Comparison of ENCODE assay signal across 13 mouse cellular contexts in the genomic region with DNA sequence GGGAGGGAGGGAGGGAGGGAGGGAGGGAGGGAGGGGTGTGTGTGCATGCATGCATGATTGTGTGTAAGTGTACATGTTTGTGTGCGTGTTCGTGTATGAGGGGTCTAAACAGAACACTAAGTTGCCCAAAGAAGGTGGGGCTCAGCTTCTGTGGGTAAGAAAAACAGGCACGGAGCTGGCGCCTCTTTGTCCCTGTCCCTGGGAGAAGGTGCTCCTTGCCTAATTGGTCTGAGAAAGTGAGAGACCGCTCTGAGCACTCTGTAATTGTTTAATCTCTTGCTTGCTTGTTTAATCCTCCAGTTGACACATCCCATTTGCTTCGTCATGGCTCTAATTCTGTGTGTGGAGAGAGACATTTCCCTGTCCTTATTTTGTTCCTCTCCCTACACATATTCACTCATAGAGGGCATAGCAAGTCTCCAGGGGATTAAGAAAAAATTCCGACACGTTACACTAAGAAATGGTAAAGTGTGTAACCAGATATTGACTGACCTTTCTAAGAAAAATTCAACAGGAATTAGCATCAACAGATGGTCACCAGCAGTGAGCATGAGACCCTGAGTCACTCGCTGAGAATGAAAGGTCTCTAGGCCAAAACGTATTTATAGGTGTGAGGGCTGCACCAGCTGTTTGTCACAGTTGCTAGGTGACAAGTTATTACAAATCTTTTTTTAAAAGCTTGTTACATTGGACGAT. TPM values are rescaled to one million over a fixed set of nuclear protein-coding genes. Genes with fewer than 3 reads are reported as not detected.
DNase-seq lines count a peak whose midpoint lies in the region; ATAC-seq and TF ChIP-seq lines count a peak whose summit lies in the region.
"Had no signal": no experiment of that assay in that cellular context is flagged by ENCODE, and none has a peak within 500 bp of the region (broad histone marks: within the 10 kb centered on the region; RNA-seq: fewer than 3 reads in every experiment).

No protein-coding gene starts in this region.

- ATAC-seq in forebrain, embryonic 11.5 days (replicated peaks; ENCODE audit: low FRiP score): peak; percentile 40; the same call in 1 of the 2 replicates
- ATAC-seq in forebrain, postnatal 0 days: no peak
- 0 out of 2 replicates have a peak, but pooled peaks have one; percentile 21 for ATAC-seq in lung, postnatal 0 days
- ATAC-seq: CD4-positive, CD25-positive, alpha-beta regulatory T cell, adult 4 months; intestine, embryonic 15.5 days had no signal

- no peak for TF ChIP-seq POLR2A in myocyte (IDR thresholded peaks at IDR 0.05; ENCODE audit: insufficient read length, low read depth)

- H3ac ChIP-seq in myocyte (ENCODE audit: control insufficient read depth, insufficient read length): no peak overlapping the region

- no peak overlapping the region for H3K4me3 ChIP-seq in forebrain, embryonic 11.5 days (ENCODE audit: low read depth, low read length)
- no peak overlapping the region for H3K4me3 ChIP-seq in forebrain, postnatal 0 days (ENCODE audit: low read depth, low read length)
- no peak overlapping the region for H3K4me3 ChIP-seq in lung, postnatal 0 days (ENCODE audit: low read depth, low read length)
- no peak overlapping the region for H3K4me3 ChIP-seq in myocyte
- H3K4me3 ChIP-seq: intestine, embryonic 15.5 days had no signal

- no peaks in the 10 kb centered on the region for H3K36me3 ChIP-seq in forebrain, embryonic 11.5 days (ENCODE audit: control insufficient read depth, insufficient read depth, low read length)
- H3K36me3 ChIP-seq in forebrain, postnatal 0 days (ENCODE audit: insufficient read depth): no peaks in the 10 kb centered on the region
- no peaks in the 10 kb centered on the region for H3K36me3 ChIP-seq in lung, postnatal 0 days (ENCODE audit: insufficient read depth, low read length)
- no peaks in the 10 kb centered on the region for H3K36me3 ChIP-seq in myocyte (ENCODE audit: control insufficient read depth, insufficient read depth)
- H3K36me3 ChIP-seq: intestine, embryonic 15.5 days had no signal

- no peak for TF ChIP-seq EP300 in lung, postnatal 0 days (IDR thresholded peaks at IDR 0.05)

- H3K9me3 ChIP-seq in forebrain, embryonic 11.5 days (ENCODE audit: control insufficient read depth, low read length): no peaks in the 10 kb centered on the region
- no peaks in the 10 kb centered on the region for H3K9me3 ChIP-seq in forebrain, postnatal 0 days (ENCODE audit: low read length)
- H3K9me3 ChIP-seq in lung, postnatal 0 days (ENCODE audit: low read length): no peaks in the 10 kb centered on the region
- H3K9me3 ChIP-seq: intestine, embryonic 15.5 days had no signal

- 30% methylated on average over 11 of the region's 11 CpGs for WGBS in forebrain, embryonic 11.5 days
- WGBS in forebrain, postnatal 0 days: 23% methylated on average over 11 of the region's 11 CpGs
- WGBS in lung, postnatal 0 days: 53% methylated on average over 11 of the region's 11 CpGs

- H3K4me2 ChIP-seq in forebrain, embryonic 11.5 days (ENCODE audit: low read depth, low read length, severe bottlenecking): no peak overlapping the region
- H3K4me2 ChIP-seq in forebrain, postnatal 0 days (ENCODE audit: low read depth): no peak overlapping the region
- no peak overlapping the region for H3K4me2 ChIP-seq in lung, postnatal 0 days (replicated peaks; ENCODE audit: low read depth, low read length)
- peak overlapping the region; percentile 65 for H3K4me2 ChIP-seq in myocyte (ENCODE audit: low read depth)
- H3K4me2 ChIP-seq: intestine, embryonic 15.5 days had no signal

- no peak overlapping the region for H3K27ac ChIP-seq in forebrain, embryonic 11.5 days (ENCODE audit: low read depth, low read length)
- H3K27ac ChIP-seq in forebrain, postnatal 0 days (ENCODE audit: low read depth, low read length): no peak overlapping the region
- no peak overlapping the region for H3K27ac ChIP-seq in lung, postnatal 0 days (ENCODE audit: low read length)
- H3K27ac ChIP-seq: intestine, embryonic 15.5 days had no signal

- TF ChIP-seq CTCF in forebrain, postnatal 0 days (IDR thresholded peaks at IDR 0.05; ENCODE audit: low read depth): no peak
- no peak for TF ChIP-seq CTCF in lung, postnatal 0 days (IDR thresholded peaks at IDR 0.05)

- H3K79me2 ChIP-seq in myocyte (ENCODE audit: control insufficient read depth, insufficient read depth): peaks cover 42% of the 10 kb centered on the region

- DNase-seq in forebrain, embryonic 11.5 days (ENCODE audit: low spot score): no peak
- DNase-seq in forebrain, postnatal 0 days: no peak
- peak; percentile 38 for DNase-seq in lung, postnatal 0 days (ENCODE audit: low spot score)
- DNase-seq in lung, postnatal 25 days (ENCODE audit: low spot score): no peak
- peak; percentile 58 for DNase-seq in kidney, adult 18-20 months
- DNase-seq in testis, postnatal 10 days (ENCODE audit: low spot score): no peak
- DNase-seq in adrenal gland, adult 8-10 months: no peak
- DNase-seq: gastrocnemius, postnatal 25 days; lung, postnatal 36 days; right cerebral cortex, postnatal 25 days had no signal

- no peak overlapping the region for H3K9ac ChIP-seq in forebrain, embryonic 11.5 days (ENCODE audit: low read length)
- no peak overlapping the region for H3K9ac ChIP-seq in forebrain, postnatal 0 days
- H3K9ac ChIP-seq in lung, postnatal 0 days (replicated peaks; ENCODE audit: low read depth): no peak overlapping the region
- H3K9ac ChIP-seq: intestine, embryonic 15.5 days had no signal

- H3K4me1 ChIP-seq in forebrain, embryonic 11.5 days (replicated peaks; ENCODE audit: control insufficient read depth, insufficient read depth, low read length): no peaks in the 10 kb centered on the region
- no peaks in the 10 kb centered on the region for H3K4me1 ChIP-seq in forebrain, postnatal 0 days (ENCODE audit: insufficient read depth)
- no peaks in the 10 kb centered on the region for H3K4me1 ChIP-seq in lung, postnatal 0 days (ENCODE audit: insufficient read depth, low read depth, low read length)
- H3K4me1 ChIP-seq: intestine, embryonic 15.5 days had no signal

- no peaks in the 10 kb centered on the region for H3K27me3 ChIP-seq in forebrain, embryonic 11.5 days (ENCODE audit: control insufficient read depth, insufficient read depth, low read length)
- H3K27me3 ChIP-seq in forebrain, postnatal 0 days (ENCODE audit: insufficient read depth, low read length): no peaks in the 10 kb centered on the region
- no peaks in the 10 kb centered on the region for H3K27me3 ChIP-seq in lung, postnatal 0 days (replicated peaks; ENCODE audit: insufficient read depth, low read length)
- H3K27me3 ChIP-seq in myocyte (ENCODE audit: control insufficient read depth, insufficient read depth, insufficient read length): no peaks in the 10 kb centered on the region
- H3K27me3 ChIP-seq: intestine, embryonic 15.5 days had no signal

TF ChIP-seq in myocyte, 11 proteins besides CTCF, POLR2A, EP300 and RAD21:
- TF ChIP-seq POLR2AphosphoS2 (IDR thresholded peaks at IDR 0.05; ENCODE audit: insufficient read length, low read depth) (no peak), SRF (IDR thresholded peaks at IDR 0.05; ENCODE audit: control insufficient read depth, insufficient read length, low read depth) (no peak), TCF12 (IDR thresholded peaks at IDR 0.05; ENCODE audit: insufficient read depth, poor library complexity, severe bottlenecking) (peak; percentile 98), MAX (IDR thresholded peaks at IDR 0.05; ENCODE audit: low read depth) (peak; percentile 82), MYOG (IDR thresholded peaks at IDR 0.05; ENCODE audit: control insufficient read depth in 1 of 3, insufficient read depth in 1 of 3, insufficient read length in 2 of 3, low read depth in 2 of 3) (peak in 2 of 3 experiments; percentile 83 to 99), CEBPB (IDR thresholded peaks at IDR 0.05; ENCODE audit: insufficient read depth, poor library complexity, severe bottlenecking) (peak; percentile 18; the same call in 1 of the 2 replicates), MYOD1 (IDR thresholded peaks at IDR 0.05; ENCODE audit: control insufficient read depth in 1 of 3, insufficient read length in 2 of 3, low read depth in 2 of 3) (peak; percentile 89 to 96 (median 93)), E2F4 (IDR thresholded peaks at IDR 0.05; ENCODE audit: insufficient read depth) (no peak), TCF3 (IDR thresholded peaks at IDR 0.05; ENCODE audit: insufficient read length, low read depth) (peak; percentile 49), USF1 (IDR thresholded peaks at IDR 0.05; ENCODE audit: low read depth) (no peak), REST (IDR thresholded peaks at IDR 0.05; ENCODE audit: insufficient read depth, insufficient read length) (no peak)

RNA-seq across cellular contexts. Expression of a gene that starts 27.6 kb away (rescaled TPM):
- polyA plus RNA-seq in forebrain, embryonic 11.5 days (2014; fragmentation: Nextera tagmentation; extraction: Ambion mirVana): 29.5 and 32.7 TPM in 2 replicates
- 40.9 and 43.6 TPM in 2 replicates for total RNA-seq in forebrain, postnatal 0 days (2014; rRNA removed)
- polyA plus RNA-seq in forebrain, postnatal 0 days (2015; fragmentation: Nextera tagmentation; extraction: Ambion mirVana): 31.6 and 36.3 TPM in 2 replicates
- 18.4 and 18.7 TPM in 2 replicates for polyA plus RNA-seq in lung, postnatal 0 days (2015; fragmentation: Nextera tagmentation; extraction: Ambion mirVana)
- polyA plus RNA-seq in myocyte (2012; fragmentation: generic; extraction: Trizol): 102 TPM
- 10 to 100 TPM; 34.6 to 48.9 (median 45.5) TPM for total RNA-seq in adrenal gland, adult 8-10 months (2022)

Comparison
In these comparisons a context has a peak if more than half of its experiments do, and no peak if none do; other contexts are left out.
1. DNase-seq: peak in lung, postnatal 0 days (single experiment) and kidney, adult 18-20 months (single experiment); none in forebrain, embryonic 11.5 days (single experiment), forebrain, postnatal 0 days (single experiment), lung, postnatal 25 days (single experiment), testis, postnatal 10 days (single experiment) and adrenal gland, adult 8-10 months (single experiment).